Mouse (Mus musculus): ENCODE results near the gene Krt79.

Krt79 gene

DNA sequence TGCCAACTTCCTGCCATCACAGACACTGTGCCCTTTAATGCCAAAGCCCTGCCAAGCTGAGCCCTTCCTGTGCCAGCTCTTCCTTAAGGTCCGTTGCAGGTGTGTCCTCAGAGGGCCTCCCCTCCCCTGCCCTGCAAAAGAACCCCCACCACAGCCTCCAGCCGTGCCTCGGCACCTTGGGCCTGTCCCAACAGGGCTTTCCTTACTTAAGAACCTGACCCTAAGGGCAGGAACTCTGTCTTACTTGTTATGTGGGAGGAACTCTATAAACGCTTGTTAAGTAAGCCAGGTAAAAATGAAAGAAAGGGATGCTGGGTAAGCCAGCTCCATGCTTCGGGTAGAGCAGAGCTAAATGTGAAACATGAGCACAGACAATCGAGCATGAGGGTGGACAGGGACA lies 7.1 kb downstream of the Krt79 start:
- DNase-seq (ENCODE audit: low spot score in 2 of 2): no peak

DNA sequence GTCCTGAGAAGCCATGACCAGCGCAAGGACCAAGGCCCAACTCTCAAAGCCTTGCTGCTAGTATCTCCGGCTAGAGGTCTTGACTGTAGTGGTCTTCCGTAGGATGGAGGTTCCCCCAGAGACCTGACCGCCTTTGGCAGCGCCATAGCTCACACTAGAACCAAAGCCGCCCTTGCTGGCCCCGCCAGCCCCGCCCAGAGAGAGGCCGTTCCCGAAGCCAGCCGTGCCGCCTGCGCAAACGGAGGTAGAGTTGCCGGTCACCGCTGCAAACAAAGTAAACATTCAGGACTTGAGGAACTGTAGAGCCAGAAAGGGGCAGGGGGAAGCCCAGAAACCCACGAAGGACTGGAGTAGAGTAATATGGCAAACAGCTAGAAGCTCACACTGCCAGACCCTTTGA lies 10.5 kb downstream of the Krt79 start:
- DNase-seq (ENCODE audit: low spot score in 2 of 2): no peak

DNA sequence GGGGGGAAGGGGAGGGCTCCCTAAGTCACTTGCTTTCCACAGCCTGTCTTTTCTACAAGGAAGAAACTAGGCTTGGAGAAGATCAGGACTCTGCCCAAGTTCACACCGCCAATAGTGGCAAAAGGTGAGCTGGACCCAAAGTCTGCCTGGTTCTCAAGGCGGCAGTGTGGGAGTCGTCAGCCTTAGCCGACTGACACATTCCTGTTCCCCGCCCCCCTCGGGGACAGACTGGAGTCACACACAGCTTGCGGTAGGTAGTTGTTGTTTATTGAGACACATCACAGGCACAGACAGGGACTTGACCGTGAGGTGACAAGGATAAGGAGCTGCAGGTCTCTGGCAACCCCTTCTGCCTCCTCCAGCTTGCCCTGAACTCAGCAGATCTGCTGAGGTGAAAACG lies 11.0 kb downstream of the Krt79 start:
- DNase-seq (ENCODE audit: low spot score in 2 of 2): no peak

DNA sequence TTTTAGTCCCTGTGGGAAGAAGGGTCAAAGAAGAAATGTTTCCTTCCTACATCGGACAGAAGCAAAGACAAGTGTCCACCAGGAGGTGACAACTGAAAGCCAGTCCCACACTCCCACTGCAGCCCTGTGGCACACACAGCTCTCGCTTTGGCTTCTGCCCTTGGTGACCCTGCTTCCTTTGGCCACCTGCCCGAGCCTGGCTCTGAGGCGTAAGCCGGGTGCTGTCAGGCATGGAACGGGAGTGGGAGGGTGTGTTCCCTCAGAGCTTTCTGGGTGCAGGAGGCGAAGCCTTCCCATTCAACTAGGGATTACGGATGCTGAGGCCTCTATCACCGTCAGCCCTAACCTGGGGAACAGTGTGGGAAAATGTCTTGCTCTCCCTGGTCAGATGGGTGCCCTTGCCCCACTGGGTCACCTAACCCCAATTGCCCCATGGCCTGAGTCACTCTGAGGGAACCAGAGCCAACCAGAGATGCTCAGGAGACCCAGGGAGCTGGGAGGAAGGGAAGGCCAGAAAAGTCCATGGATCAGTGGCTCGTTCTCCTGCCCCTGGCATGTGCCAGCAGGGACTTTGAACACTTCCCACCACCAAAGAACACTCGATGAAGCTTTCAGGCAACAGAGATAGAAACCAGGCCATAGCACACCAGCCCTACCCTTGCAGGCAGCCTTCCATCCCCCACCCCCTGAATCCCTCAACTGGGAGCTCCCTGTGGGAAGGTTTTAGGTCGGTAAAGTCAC lies 12.6 kb downstream of the Krt79 start:
- no peak for DNase-seq (ENCODE audit: low spot score in 2 of 2)

DNA sequence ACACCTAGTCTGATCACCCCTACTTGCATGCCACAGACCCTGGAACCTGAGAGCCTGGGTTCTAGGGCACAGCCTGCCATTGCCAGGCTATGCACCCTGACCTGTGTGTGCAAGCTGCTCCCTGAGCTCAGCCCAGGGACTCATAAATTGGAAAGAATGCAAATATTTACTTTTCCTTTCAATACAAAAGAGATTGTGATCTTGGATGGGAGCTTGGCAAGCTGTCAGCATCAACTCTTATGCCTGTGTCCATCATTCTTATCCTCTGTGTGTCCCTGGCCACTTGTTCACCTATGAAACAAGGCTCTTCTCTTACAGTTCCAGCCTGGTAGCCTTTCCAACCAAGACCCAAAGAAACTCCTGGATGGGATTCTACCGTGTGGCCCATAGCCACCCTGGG lies 15.1 kb downstream of the Krt79 start:
- no peak for DNase-seq (ENCODE audit: low spot score in 2 of 2)

DNA sequence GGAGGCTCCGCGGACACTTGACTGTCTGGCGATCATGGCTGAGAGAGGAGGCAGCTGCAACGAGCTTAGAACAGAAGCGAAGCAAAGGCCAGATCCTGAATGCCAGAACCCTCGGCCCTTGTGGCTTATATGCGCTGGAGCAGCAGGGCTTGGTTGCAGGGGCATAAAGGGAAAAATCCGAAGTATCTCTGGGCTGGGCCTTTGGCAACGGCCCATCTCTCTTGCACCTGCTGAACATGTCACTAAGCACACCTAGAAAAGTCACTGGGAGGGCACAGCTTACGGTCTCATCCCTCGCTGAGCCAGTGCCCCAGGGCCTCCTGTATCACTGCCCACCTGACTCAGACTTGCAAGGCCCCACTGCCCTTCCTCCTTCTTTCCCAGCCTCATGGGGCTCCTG lies 15.5 kb downstream of the Krt79 start, which contains the start of gene Krt4:
TSS of gene Krt4 (minus strand) at position 101 of the 400 bp plus-strand sequence.
- no peak for DNase-seq (ENCODE audit: low spot score in 2 of 2)

DNA sequence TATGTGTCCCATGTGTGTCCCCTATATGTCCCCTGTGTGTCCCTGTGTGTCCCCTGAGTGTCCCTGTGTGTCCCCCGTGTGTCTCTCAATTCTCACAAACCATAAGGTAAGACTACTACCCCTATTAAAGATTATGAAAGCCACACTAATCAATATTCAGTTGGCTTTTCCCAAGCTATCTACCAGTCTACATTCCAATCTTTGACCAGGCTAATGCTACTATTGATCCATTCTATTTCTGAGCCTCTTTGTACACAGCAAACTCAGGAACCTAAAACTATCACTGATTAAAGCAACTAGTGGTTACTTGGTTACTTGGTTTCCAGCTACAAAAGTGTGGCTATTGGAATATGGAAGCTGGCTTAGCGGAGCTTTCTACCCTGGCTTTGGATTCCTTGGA lies 17.8 kb downstream of the Krt79 start:
- DNase-seq (ENCODE audit: low spot score in 2 of 2): no peak

DNA sequence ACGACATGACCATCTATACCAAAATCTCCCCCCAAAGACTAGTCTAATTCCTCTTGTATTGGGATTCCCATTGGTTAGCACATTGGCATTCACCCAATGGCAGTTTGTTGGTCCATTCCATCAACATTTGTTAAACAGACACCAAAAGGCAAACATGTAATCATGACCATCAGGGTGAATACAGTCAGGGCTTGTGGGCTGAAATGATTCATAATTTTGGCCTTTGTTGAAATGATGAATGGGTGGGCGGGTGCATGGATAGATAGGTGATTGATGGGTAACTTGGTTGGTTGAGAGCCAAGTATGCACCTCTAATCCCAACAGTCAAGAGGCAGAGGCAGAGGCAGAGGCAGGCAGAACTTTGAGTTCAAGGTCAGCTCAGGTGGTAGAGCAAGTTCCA lies 24.1 kb downstream of the Krt79 start:
- no peak for DNase-seq (ENCODE audit: low spot score in 2 of 2)

DNA sequence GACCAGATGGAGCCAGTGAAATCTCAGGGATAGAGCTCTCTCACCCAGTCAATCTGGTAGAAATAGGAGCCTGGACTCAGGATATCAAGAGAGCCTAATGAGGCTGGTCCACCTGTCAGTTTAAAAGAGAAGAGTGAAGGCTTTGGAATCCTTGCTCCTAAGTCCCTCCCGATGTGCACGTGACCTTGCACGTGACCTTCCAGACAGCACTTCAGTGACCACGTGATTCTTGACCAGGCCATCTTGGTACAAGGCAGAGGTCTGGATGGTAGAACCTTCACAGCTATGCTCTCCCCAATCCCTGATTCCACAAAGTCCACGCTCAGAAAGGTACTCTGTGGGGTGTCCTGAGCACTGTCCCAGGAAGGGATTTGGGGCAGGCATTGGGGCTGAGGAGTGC lies 35.3 kb downstream of the Krt79 start:
- DNase-seq (ENCODE audit: low spot score in 2 of 2): no peak

DNA sequence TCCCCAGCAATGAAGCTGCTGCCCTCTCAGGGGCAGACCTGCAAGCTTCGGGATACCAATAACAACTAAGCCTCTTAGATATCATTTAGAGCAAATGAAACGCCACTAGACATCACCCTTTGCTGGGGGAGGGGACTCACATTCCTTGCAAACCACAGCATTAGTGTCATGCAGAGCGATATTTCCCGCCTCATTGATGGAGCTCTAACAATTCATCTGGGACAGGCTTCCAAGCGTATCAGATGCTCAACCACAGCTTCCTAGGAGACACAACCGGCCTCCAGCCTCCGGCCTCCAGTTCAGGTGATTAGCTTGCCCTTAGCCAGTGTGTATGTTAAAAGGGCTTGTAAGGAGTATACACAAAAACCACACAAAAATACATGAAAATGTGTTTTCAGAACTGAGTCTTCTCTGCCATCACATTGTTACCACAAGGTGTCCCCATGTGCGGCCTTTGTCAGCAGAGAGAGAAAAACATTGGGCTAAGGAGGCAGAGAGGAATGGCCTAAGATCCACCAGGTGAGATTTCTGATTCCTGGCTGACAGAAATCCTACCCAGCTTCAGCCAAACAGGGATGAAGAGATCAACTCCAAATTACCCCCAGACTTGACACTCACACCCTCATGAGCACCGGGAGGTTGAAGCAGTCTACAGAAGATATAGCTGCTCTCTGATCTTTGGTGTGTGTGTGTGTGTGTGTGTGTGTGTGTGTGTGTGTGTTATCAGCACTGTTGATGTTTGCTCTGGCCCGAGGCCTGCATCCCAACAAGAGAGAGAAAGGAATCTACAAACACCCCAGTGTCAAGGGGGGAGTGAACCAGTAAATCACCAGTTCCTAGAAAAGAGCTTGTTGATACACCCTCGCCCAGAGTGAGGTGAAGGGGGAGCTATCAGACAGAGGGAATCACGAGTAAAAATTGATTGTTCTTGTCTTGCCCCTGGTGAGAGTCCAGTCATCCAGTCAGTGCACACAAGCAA lies 37.7 kb downstream of the Krt79 start:
- DNase-seq (ENCODE audit: low spot score in 2 of 2): no peak

DNA sequence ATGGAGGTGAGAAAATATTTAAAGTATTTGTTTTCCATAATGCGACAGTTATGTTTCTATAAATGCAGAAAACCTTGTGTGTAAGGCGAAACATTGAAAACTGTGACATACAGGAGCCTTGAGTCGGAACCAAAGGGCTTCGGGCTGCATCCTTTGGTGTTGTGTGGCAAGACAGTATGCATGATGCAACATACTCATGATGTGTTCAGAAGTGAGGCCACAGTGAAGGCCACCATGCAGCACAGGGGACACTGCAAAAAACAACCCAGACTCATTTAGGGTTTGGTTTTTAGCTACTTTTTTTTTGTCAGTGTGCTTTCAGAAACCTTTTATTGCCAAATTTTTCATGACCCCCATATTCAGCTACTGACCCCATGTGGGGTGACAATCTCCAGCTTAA lies 44.9 kb downstream of the Krt79 start:
- DNase-seq (ENCODE audit: low spot score in 2 of 2): no peak

DNA sequence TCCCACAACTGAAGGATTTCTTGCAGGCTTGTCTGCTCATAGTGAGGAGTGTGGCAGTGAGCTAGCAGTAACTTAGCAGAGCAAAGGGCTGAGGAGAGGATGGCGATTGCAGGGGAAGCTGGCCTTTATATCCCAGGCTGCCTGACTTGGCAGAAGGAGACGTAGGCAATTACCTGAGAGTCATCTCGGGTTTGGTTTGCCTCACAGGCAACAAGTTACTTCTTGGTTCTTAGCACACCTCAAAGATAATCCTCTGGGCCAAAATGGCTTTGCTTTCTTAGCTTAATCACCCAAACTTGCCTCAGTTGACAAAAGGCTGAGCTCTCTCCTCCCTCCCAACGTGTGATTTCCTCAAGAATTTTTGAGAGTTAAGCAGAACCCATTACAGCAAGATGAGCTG lies 47.3 kb downstream of the Krt79 start, which contains the start of gene Krt76:
TSS of gene Krt76 (minus strand) at position 101 of the 400 bp plus-strand sequence.
- no peak for DNase-seq (ENCODE audit: low spot score in 2 of 2)

DNA sequence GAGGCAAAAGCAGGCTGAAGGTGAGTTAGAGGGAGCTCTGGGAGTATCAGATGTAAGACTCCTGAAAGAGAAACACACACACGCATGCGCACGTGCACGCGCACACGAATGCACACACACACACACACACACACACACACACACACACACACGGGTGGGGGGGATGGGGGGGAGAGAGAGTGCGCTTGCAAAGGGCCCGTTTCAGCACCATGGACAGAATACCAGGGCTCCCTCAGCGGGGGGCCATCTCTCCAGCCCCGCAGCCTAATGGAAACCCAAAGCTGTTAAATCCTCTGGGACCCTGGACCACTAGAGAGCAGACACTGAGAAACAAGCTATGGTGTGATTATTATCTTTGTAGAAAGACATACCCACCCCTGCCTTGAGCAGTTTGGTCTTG lies 60.3 kb downstream of the Krt79 start:
- no peak for DNase-seq (ENCODE audit: low spot score in 2 of 2)
